Mouse (Mus musculus) kidney, postnatal 0 days (tissue): Measurements from ENCODE around the gene Exoc3. TPM values are rescaled to one million over a fixed set of nuclear protein-coding genes. Genes with fewer than 3 reads are reported as not detected.

Experiments
- ATAC-seq: fragments of 200-750 bp; cut with Nextera tagmentation; replicated peaks from 2 replicates; pipeline ENCODE4 v1.8.0; 2017; ENCODE audit warnings: low read depth, moderate number of reproducible peaks, moderate TSS enrichment, moderate library complexity; ENCODE audit not compliant: low FRiP score
- DNase-seq: peaks from one replicate; pipeline ENCODE4 v3.0.0-alpha.2; 2016; ENCODE audit warnings: low spot score
- H3K27ac ChIP-seq: fragments of 300-500 bp; sonication (generic); 2 replicates; pipeline ENCODE4 v1.5.1; 2014; ENCODE audit warnings: mild to moderate bottlenecking
- H3K27me3 ChIP-seq: fragments of 300-500 bp; sonication (generic); 2 replicates; pipeline ENCODE4 v1.6.1; 2014; ENCODE audit warnings: low read length, mixed read lengths; ENCODE audit not compliant: insufficient read depth
- H3K36me3 ChIP-seq: fragments of 300-500 bp; sonication (generic); 2 replicates; pipeline ENCODE4 v1.6.1; 2014; ENCODE audit warnings: low read length, mixed read lengths; ENCODE audit not compliant: insufficient read depth
- H3K4me1 ChIP-seq: fragments of 300-500 bp; sonication (generic); replicated peaks from 2 replicates; pipeline ENCODE4 v1.6.1; 2014; ENCODE audit warnings: antibody characterized with exemption, low read length, mixed read lengths; ENCODE audit not compliant: insufficient read depth
- H3K4me2 ChIP-seq: fragments of 300-500 bp; sonication (generic); 2 replicates; pipeline ENCODE4 v1.6.1; 2014; ENCODE audit warnings: mild to moderate bottlenecking, low read length, moderate library complexity, mixed read lengths
- H3K4me3 ChIP-seq: fragments of 300-500 bp; sonication (generic); replicated peaks from 2 replicates; pipeline ENCODE4 v1.5.1; 2014; ENCODE audit warnings: low read depth, low read length
- H3K9ac ChIP-seq: fragments of 300-500 bp; sonication (generic); 2 replicates; pipeline ENCODE4 v1.6.1; 2014; ENCODE audit warnings: low read depth, low read length
- H3K9me3 ChIP-seq: fragments of 300-500 bp; sonication (generic); replicated peaks from 2 replicates; pipeline ENCODE4 v1.6.1; 2016; ENCODE audit warnings: low read length, inconsistent platforms, mixed read lengths
- CTCF ChIP-seq: IDR thresholded peaks from 2 replicates; pipeline ENCODE4 v1.5.1; 2016; ENCODE audit warnings: antibody characterized with exemption, low read depth, mild to moderate bottlenecking, moderate library complexity
- WGBS: fragments of 180-500 bp; shearing (Covaris S2); extraction: QIAGEN DNeasy Blood & Tissue Kit; methylation state at CpG from one replicate; pipeline ENCODE4 v1.1.7; 2014; 5-methylcytosine and 5-hydroxymethylcytosine counted together
- polyA plus RNA-seq: library from polyadenylated mRNA; unstranded; fragments of >200 nt; fragmentation: Nextera tagmentation; extraction: Ambion mirVana; gene quantifications from 2 replicates; pipeline ENCODE4 v1.2.1, GENCODE M21; 2015

The Exoc3 gene
- polyA plus RNA-seq, 1 experiment from 2014 or later, result 59.2 TPM

- 80% methylated on average over 10 of the region's 10 CpGs for WGBS
Measured at GRCm38 (mm10) chr13:74169446-74170164, 38.9 kb downstream of the Exoc3 start.

GRCm38 (mm10) chr13:74167492-74167891 is 41.0 kb downstream of the Exoc3 start:
- WGBS, result 78% methylated on average over 2 of the region's 2 CpGs
- H3K27ac ChIP-seq, result no peak overlapping the region
- no peaks in the 10 kb centered on the region for H3K4me1 ChIP-seq
- H3K27me3 ChIP-seq, result no peaks in the 10 kb centered on the region
- H3K4me3 ChIP-seq, result no peak overlapping the region
- no peak overlapping the region for H3K4me2 ChIP-seq
- no peak for ATAC-seq
- no peak for TF ChIP-seq CTCF
- H3K9ac ChIP-seq, result no peak overlapping the region
- no peak for DNase-seq
- H3K36me3 ChIP-seq, result peaks cover 5% of the 10 kb centered on the region; the same call in 1 of the 2 replicates
- H3K9me3 ChIP-seq, result no peaks in the 10 kb centered on the region

More at GRCm38 (mm10) chr13:74169446-74170164, 38.9 kb downstream of the Exoc3 start:
- DNase-seq (no peak), ATAC-seq (no peak)
- Histone ChIP-seq H3K4me2 (no peak overlapping the region), H3K9ac (no peak overlapping the region), H3K36me3 (peaks cover 20% of the 10 kb centered on the region; the same call in 1 of the 2 replicates), H3K4me3 (no peak overlapping the region), H3K27ac (no peak overlapping the region), H3K27me3 (no peaks in the 10 kb centered on the region), H3K9me3 (no peaks in the 10 kb centered on the region), H3K4me1 (no peaks in the 10 kb centered on the region)
- no peak for TF ChIP-seq CTCF

- DNase-seq (no peak), ATAC-seq (0 out of 2 replicates have a peak, but pooled peaks have one; percentile 24)
- H3K27ac ChIP-seq, result no peak overlapping the region
- peak overlapping the region; percentile 43 for H3K4me3 ChIP-seq
- no peaks in the 10 kb centered on the region for H3K4me1 ChIP-seq
- peak overlapping the region; percentile 15; the same call in 1 of the 2 replicates for H3K9ac ChIP-seq
- H3K4me2 ChIP-seq, result peak overlapping the region; percentile 65
- H3K9me3 ChIP-seq, result no peaks in the 10 kb centered on the region
- 9% methylated on average over 9 of the region's 9 CpGs for WGBS
- TF ChIP-seq CTCF, result no peak
- peaks cover 2% of the 10 kb centered on the region; the same call in 1 of the 2 replicates for H3K36me3 ChIP-seq
- no peaks in the 10 kb centered on the region for H3K27me3 ChIP-seq
Measured at GRCm38 (mm10) chr13:74167057-74167413, 41.5 kb downstream of the Exoc3 start.

DNA sequence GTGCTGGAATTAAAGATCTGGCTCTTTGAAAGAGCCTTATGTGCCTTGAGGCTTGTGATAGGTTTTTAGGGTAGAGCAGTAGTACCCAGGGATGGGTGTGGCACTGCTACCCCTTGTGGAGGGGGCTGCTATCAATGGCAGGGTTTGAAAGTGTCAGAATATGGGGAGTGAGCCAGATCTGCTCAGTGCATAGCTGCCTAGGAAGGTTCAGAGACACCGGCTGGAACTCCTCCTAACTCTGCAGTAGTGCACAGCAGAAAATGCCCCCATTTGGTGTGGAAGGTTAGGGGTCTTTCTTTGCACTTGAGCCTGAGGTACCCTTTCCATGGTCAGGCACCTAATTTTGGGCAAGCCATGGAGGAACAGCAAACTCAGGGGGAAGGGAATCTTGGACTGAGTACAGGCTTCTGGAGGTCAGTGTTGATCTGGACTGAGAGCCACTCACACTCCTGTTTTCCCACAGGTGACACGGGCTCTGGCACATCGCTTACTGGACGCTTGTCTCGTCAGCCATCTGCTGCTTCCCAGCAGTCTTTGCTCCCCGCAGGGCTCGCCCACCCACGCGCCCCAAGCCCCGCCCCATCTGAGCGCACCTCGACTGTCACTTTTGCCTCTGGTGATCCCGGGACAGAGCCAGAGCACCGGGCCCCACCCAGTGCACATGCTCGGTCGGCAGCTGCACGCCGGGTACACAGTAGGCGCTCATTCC is 42.0 kb downstream of the Exoc3 start:
- no peak for TF ChIP-seq CTCF
- Histone ChIP-seq H3K4me2 (peak overlapping the region; percentile 65), H3K4me1 (no peaks in the 10 kb centered on the region), H3K9me3 (no peaks in the 10 kb centered on the region), H3K9ac (peak overlapping the region; percentile 15; the same call in 1 of the 2 replicates), H3K27me3 (no peaks in the 10 kb centered on the region), H3K27ac (no peak overlapping the region), H3K36me3 (no peaks in the 10 kb centered on the region), H3K4me3 (peak overlapping the region; percentile 43)
- ATAC-seq, result peak; percentile 50
- DNase-seq, result peak; percentile 39
- 6% methylated on average over 15 of the region's 19 CpGs for WGBS

GRCm38 (mm10) chr13:74147327-74147726 is 61.2 kb downstream of the Exoc3 start:
- Histone ChIP-seq H3K4me3 (no peak overlapping the region), H3K36me3 (no peaks in the 10 kb centered on the region), H3K9me3 (no peaks in the 10 kb centered on the region), H3K4me2 (no peak overlapping the region), H3K9ac (no peak overlapping the region), H3K4me1 (no peaks in the 10 kb centered on the region), H3K27me3 (no peaks in the 10 kb centered on the region), H3K27ac (no peak overlapping the region)
- no peak for DNase-seq
- no peak for TF ChIP-seq CTCF
- 81% methylated on average over 2 of the region's 2 CpGs for WGBS
- ATAC-seq, result no peak

- H3K27me3 ChIP-seq, result no peaks in the 10 kb centered on the region
- TF ChIP-seq CTCF, result no peak
- H3K36me3 ChIP-seq, result no peaks in the 10 kb centered on the region
- H3K9me3 ChIP-seq, result no peaks in the 10 kb centered on the region
- H3K4me3 ChIP-seq, result no peak overlapping the region
- 56% methylated on average over 3 of the region's 3 CpGs for WGBS
- H3K9ac ChIP-seq, result no peak overlapping the region
- no peaks in the 10 kb centered on the region for H3K4me1 ChIP-seq
- no peak for DNase-seq
- no peak overlapping the region for H3K4me2 ChIP-seq
- ATAC-seq, result no peak
- no peak overlapping the region for H3K27ac ChIP-seq
Measured at GRCm38 (mm10) chr13:74145983-74146622, 62.4 kb downstream of the Exoc3 start.
